Mouse (Mus musculus): ENCODE results near the gene P4ha2.

P4ha2 gene

GRCm38 (mm10) chr11:54100045-54100691, at the start of gene P4ha2:
TSS of gene P4ha2 (plus strand) at chr11:54100095.
- no peak for DNase-seq (ENCODE audit: low spot score)

DNA sequence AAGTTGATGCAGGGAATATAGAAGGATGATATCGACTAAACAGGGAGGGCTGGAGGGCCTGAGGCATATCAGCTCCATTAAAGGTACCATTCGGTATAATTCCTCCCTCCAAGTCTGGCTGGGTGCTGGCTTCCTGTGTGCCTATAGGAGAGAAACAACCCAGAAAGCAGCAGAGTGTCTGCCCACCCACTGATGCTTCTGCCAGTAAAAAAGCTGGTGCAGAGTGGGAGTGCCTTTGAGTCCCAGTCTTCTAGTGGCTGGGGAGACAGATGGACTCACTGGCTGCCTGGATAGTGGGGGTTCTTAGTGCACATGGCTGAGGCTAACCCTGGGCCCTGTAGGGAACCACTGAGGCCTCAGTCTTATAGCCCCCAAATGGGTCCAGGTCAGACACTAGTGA, 49.7 kb upstream of the P4ha2 start:
- DNase-seq (ENCODE audit: low spot score): no peak

DNA sequence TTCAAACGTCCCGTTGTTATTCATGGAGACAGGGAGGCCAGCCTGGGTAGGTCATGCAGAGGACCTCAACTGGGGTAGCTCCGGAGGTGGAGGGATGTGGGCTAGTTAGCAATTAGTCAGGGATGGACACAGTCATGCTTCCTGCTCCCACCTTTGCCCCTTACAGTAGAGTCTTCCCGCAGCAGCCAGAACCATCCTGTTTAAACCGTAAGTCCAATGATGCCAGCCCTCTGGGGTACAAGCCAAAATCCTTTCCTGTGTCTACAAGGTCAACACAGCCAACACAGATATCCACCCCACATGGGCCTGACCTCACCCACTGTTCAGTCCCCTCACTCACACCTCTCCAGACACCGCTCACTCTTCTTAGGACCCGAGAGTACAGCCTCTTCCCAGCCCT, 48.7 kb upstream of the P4ha2 start:
- DNase-seq (ENCODE audit: low spot score): no peak

- DNase-seq (ENCODE audit: low spot score): no peak
These were observed 47.8 kb upstream of the P4ha2 start for GRCm38 (mm10) chr11:54052128-54052527.

- DNase-seq (ENCODE audit: low spot score): no peak
These were observed 46.8 kb upstream of the P4ha2 start for GRCm38 (mm10) chr11:54053090-54053489.

GRCm38 (mm10) chr11:54054257-54054656, 45.6 kb upstream of the P4ha2 start:
- peak; percentile 85 for DNase-seq (ENCODE audit: low spot score)

GRCm38 (mm10) chr11:54056132-54056531, 43.8 kb upstream of the P4ha2 start:
- peak; percentile 92 for DNase-seq (ENCODE audit: low spot score)

GRCm38 (mm10) chr11:54057428-54057827, 42.5 kb upstream of the P4ha2 start:
- no peak for DNase-seq (ENCODE audit: low spot score)

DNA sequence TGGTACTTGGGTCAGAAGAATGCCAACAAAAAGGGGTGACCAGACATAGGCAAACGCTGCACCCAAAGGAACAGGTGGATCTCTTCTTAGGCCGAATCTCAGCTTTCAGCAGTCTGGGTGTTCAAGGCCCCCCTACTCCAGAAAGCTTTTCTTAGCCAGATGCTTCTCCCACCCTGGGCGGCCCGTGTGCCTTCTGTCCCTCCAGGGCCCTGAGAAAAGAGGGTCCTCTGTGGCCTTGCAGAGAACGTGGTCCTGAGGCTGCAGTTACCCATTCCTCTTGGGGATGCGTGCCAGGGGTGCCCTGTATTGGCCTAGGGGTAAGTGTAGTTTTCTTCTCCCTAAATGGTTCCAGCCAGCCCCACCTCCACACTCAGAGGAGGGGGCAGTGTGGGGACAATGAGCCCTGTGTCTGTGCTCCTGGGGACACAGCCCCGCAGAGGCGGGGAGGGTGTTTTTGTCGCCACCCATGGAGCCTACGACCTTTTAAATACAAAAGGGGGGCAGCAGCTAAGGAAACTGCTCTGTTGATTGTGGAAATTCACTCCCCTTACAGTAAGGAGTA, 41.8 kb upstream of the P4ha2 start:
- DNase-seq (ENCODE audit: low spot score): no peak

DNA sequence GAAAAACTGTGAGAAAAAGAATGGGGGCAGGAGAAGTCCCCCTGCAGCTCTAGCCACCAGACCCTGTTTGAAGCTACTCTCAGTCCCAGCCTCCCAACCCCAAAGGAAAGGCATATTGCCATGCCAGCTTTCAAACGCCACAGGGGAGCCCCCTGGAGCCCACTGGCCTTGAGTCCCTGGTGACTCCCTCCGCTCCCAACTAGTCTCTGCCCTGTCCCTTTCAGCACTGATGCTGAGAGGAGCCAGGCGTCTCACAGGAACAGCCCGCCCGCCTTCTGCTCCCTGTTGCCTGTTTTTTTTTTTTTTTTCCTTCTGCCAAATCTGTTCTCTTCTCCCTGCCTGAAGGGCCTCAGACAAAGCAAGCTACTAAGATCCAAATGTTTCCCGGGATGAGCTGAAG, 41.3 kb upstream of the P4ha2 start:
- peak; percentile 28 for DNase-seq (ENCODE audit: low spot score)

DNA sequence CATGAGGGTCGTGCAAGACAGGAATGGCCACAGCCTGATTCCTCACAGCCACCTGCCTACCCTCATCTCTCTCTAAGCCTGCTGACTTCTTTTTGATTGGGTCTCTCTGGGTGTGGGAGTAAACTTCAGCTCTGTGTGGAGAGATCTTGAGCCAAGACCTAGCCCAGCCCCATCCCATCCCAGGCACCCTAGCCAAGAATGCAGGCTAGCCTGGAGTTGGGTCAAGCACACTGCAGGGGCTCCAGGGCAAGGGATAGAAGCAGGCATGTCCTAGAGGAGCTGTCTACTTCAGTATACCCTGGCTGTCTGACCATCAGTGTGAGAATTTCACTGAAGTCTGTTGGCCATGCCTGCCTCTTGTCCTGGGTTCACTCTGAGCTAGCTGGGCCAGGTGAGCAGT, 40.4 kb upstream of the P4ha2 start:
- peak; percentile 20 for DNase-seq (ENCODE audit: low spot score)

- peak; percentile 80 for DNase-seq (ENCODE audit: low spot score)
These were observed 39.6 kb upstream of the P4ha2 start for GRCm38 (mm10) chr11:54060316-54060715.

DNA sequence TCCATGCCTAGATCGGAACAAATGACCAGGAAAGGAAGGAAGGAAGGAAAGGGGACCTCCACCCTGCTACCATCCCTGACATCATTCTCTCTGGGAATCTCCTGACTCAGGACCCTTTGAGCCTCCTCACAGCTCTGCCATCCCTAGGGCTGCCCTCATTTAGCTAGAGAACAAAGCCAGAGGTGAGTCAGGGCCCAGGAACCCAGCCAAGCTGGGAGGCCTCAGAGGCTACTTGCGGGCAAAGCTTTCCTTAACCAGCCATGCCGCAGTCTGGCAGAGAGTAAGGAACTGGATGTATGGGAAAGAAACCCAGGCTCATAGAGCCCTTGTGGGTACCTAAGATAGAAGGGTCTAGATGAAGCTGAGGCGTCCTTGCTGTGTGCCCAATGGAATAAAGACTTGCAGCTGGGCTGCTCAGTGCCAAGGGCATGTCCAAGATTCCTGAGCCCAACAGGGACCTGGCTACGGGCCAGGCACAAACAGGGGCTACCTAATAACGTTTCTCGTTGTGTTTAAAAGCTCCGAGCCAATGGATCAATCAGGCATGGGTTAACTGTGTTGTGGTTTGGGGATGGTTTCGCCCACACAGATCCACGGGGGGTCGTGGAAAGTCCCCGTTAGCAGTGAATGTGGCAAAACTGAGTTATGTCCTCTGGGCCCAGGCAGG, 37.7 kb upstream of the P4ha2 start:
- DNase-seq (ENCODE audit: low spot score): peak; percentile 81

DNA sequence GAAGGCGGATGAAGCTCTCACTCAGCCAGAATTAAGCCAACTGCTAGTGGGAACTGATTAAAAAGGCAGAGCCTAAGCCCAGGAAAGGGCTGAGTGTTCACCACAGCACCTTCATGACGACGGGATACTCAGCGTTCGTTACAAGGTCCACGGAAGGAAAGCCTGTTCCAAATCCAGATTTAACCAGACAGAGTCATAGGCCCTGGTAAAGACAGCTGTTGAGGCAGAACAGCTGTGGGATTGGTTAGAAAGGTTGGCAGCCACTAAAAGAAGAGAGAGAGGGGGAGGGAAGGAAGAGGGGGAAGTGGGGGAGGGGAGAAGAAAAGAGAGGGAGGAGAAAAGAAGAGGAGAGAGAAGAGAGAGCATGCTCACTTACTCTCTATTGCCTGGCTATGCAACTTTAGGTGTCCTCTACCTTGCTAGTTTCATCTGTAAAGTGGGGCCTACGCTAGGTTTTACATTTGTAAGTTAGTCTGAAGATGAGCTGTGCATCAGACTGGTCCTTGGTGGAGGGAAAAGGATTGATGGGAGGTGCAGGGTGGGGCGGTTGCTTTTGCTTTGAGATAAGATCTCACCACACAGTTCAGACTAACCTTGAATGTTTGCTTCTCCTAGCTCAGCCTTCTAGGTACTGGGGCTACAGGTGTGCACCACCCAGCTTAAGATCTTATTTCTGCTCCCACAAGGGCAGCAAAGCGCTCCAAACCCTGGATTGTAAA, 37.0 kb upstream of the P4ha2 start:
- DNase-seq (ENCODE audit: low spot score): peak; percentile 24

DNA sequence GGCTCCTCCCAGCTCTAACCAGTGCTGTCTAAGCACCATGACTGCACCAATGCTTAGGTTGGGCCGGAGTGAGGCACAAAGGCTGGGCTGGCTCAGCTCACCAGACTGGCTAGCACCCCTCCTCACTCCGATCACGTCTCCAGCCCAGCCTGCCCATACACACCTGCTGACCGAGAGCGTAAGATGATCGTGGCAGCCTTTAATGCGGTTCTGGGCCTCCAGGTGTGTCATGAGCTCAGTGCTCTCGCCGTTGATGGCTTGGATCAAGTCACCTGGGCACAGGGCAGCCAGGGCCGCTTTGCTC, 36.5 kb upstream of the P4ha2 start:
- no peak for DNase-seq (ENCODE audit: low spot score)

- DNase-seq (ENCODE audit: low spot score): no peak
These were observed 35.4 kb upstream of the P4ha2 start for GRCm38 (mm10) chr11:54064412-54064978.

DNA sequence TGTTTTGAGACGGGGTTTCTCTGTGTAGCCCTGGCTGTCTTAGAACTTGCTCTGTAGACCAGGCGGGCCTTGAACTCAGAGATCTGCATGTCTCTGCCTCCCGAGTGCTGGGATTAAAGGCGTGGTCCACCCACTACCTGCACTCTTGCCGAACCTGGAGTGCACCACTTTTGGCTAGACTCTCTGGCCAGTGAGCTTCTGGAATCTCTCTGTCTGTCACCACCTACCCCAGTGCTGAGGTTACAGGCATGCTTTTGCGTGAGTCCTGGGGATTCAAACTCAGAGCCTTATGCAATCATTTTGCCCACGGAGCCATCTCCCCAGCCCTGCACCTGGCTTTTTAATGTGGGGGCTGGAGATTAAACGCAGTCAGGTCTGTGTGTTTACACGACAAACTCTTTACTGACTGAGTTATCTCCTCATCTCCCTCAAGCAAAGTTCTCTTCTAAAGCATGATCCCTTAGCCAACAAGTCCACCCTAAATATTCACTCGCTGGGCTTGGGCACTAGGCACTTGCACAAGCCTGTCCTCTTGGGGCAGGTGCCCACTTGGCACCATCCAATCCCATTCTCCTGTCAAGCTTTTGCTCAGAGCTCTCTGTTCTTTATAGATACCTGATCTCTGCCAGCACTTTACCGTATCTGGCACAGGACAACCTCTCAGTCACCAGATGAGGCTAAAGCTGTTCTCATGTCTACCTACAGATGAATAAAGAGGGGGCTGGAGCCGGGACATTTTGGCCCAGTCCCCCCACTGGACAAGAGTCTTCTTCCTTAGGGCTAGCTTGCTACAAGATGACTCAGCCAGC, 34.6 kb upstream of the P4ha2 start:
- DNase-seq (ENCODE audit: low spot score): no peak

DNA sequence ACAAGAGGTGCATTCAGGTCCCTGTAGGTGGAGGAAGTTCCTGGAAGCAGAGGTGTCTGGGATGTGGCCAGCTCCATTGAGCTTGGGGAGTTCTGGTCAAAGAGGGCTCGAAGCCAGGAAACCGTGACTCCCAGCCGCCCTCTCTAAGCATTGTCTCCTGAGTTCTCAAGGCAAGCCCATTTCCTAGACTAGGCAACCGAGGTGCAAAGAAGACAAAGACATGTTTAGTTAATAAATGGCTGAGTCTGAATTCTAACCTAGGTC, 34.0 kb upstream of the P4ha2 start:
- DNase-seq (ENCODE audit: low spot score): no peak

DNA sequence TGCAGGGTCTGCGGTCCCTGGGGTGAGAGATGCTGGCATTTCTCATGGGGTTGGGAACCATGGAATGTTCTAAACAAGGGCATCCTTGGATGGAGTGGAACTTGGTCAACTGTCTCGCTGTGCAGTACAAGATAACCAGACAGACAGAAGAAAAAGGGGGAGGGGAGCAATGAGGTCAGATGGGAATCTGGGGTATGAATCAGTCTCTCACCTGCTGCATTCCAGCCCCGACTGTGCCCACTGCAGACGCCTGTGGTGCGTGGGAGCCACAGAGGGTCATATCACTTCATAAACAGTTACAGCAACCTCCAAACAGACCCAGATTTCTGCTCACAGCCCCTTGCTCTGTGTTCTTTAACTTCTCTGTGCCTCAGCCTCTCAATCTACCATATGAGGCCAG, 33.5 kb upstream of the P4ha2 start:
- DNase-seq (ENCODE audit: low spot score): no peak

DNA sequence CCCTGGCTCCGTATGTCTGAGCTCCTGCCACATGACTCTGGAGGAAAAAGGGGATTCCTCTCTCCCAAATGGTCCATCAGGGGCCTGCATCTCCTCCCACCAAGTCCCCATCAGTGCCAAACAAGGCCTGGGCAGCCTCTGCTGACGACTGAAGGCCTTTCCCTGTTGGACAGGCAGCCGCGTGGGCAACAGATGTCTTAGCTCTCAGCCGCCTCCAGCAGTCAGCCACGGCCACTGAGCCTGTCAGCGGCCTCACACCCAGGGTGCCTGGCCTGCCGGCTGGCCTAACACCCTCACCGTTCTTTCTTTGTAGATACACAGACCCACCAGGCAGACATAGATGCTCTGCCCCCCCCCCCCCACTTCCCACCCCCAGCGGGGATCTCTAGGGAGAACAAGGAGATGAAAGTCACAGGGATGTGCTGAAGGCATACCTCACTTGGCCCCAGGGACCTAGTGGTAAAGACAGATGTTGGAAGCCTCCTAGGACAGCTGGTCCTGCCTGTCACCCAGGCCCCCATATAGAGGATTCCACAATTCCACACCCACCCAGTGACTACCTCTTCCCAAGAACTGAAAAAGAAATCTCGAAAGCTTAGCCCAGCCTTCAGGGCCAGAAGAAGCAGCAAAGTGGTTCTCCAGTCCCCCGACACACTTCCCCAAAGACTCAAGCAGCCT, 32.4 kb upstream of the P4ha2 start:
- DNase-seq (ENCODE audit: low spot score): no peak

DNA sequence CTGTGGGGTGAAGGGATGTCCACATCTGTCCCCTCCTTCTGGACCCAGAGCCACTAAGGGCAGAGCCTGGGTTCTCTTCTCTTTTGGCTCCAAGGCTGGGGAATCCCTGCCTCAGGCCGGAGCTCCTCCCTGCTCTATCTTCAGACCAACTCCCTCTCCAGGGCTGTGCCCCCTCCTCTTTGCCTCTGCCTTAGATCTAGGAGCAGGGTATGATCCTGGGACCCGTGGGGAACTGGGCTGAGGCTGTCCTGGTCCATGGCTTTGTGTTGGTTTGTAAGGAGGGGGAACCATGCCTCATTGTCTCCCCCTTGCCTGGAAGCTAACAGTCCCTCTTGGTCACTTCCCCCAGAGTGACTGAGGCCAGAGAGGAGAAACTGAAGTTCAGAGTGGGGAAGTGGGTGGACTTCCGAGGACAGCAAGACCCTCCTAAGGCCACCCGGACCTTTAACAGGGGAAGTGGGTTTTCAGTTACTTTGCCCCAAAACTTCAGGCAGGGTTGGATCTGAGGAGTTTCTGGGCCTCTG, 31.8 kb upstream of the P4ha2 start:
- no peak for DNase-seq (ENCODE audit: low spot score)

All from adipocyte (in vitro differentiated cells).